Comparison of ENCODE assay signal across 8 mouse cellular contexts in genomic region chr11:117987032-117987451, GRCm38 (mm10). TPM values are rescaled to one million over a fixed set of nuclear protein-coding genes. Genes with fewer than 3 reads are reported as not detected.
DNase-seq lines count a peak whose midpoint lies in the region; ATAC-seq lines count a peak whose summit lies in the region.

No protein-coding gene starts in this region.

- no peaks in the 10 kb centered on the region for H3K36me3 ChIP-seq in kidney, embryonic 14.5 days (ENCODE audit: control insufficient read depth, insufficient read depth, low read length)
- no peaks in the 10 kb centered on the region for H3K36me3 ChIP-seq in heart, embryonic 14.5 days (ENCODE audit: control insufficient read depth, insufficient read depth, low read length)
- H3K36me3 ChIP-seq in liver, embryonic 12.5 days: no peaks in the 10 kb centered on the region

- H3K4me3 ChIP-seq in kidney, embryonic 14.5 days (ENCODE audit: low read length): peak overlapping the region; percentile 94
- peak overlapping the region; percentile 87 to 97 for H3K4me3 ChIP-seq in heart, embryonic 14.5 days (ENCODE audit: control insufficient read depth in 1 of 2, insufficient read depth in 1 of 2, low read depth in 1 of 2, low read length in 2 of 2)
- H3K4me3 ChIP-seq in liver, embryonic 12.5 days: peak overlapping the region; percentile 96

- peak overlapping the region; percentile 86 for H3K4me2 ChIP-seq in kidney, embryonic 14.5 days (replicated peaks; ENCODE audit: low read depth, low read length)
- peak overlapping the region; percentile 71 for H3K4me2 ChIP-seq in heart, embryonic 14.5 days (ENCODE audit: low read length)
- H3K4me2 ChIP-seq in liver, embryonic 12.5 days: peak overlapping the region; percentile 88

- peaks cover 23% of the 10 kb centered on the region for H3K4me1 ChIP-seq in kidney, embryonic 14.5 days (ENCODE audit: control insufficient read depth, insufficient read depth, low read length)
- H3K4me1 ChIP-seq in heart, embryonic 14.5 days (ENCODE audit: control insufficient read depth in 2 of 2, insufficient read depth in 2 of 2, low read length in 2 of 2): peaks cover 8 to 35% of the 10 kb centered on the region in 2 experiments
- H3K4me1 ChIP-seq in liver, embryonic 12.5 days: peaks cover 56% of the 10 kb centered on the region

- ATAC-seq in kidney, embryonic 14.5 days (ENCODE audit: low FRiP score, low TSS enrichment): peak; percentile 60
- peak; percentile 58; the same call in 1 of the 2 replicates for ATAC-seq in heart, embryonic 14.5 days (ENCODE audit: insufficient number of reproducible peaks, insufficient read depth, low FRiP score, low read depth)
- ATAC-seq in liver, embryonic 12.5 days: peak; percentile 76

- no peak for DNase-seq in kidney, adult 8-10 months
- DNase-seq in adrenal gland, postnatal 14 days: peak; percentile 75
- peak; percentile 64 to 69 for DNase-seq in monocyte, adult 2 months (ENCODE audit: low read depth in 1 of 2, low spot score in 2 of 2)
- DNase-seq in layer of hippocampus, adult 18-20 months (ENCODE audit: low spot score in 2 of 2): no peak
- no peak for DNase-seq in cerebellum, adult 18-20 months

- no peaks in the 10 kb centered on the region for H3K27me3 ChIP-seq in kidney, embryonic 14.5 days (ENCODE audit: control insufficient read depth, insufficient read depth, low read length)
- H3K27me3 ChIP-seq in heart, embryonic 14.5 days (ENCODE audit: control insufficient read depth, insufficient read depth, low read length): no peaks in the 10 kb centered on the region
- H3K27me3 ChIP-seq in liver, embryonic 12.5 days (replicated peaks): peaks cover 11% of the 10 kb centered on the region; the same call in 1 of the 2 replicates

- under 1% methylated on average over 32 of the region's 32 CpGs for WGBS in kidney, embryonic 14.5 days
- WGBS in heart, embryonic 14.5 days: under 1% methylated on average over 31 of the region's 32 CpGs
- under 1% methylated on average over 32 of the region's 32 CpGs for WGBS in liver, embryonic 12.5 days (ENCODE audit: insufficient replicate concordance)

- H3K27ac ChIP-seq in kidney, embryonic 14.5 days (ENCODE audit: low read depth, low read length): peak overlapping the region; percentile 52
- H3K27ac ChIP-seq in heart, embryonic 14.5 days (replicated peaks in 1 of 2; ENCODE audit: control insufficient read depth in 1 of 2, insufficient read depth in 1 of 2, low read depth in 2 of 2, low read length in 2 of 2): peak overlapping the region; percentile 13 to 39; a peak in 2 of 4 replicates
- H3K27ac ChIP-seq in liver, embryonic 12.5 days: peak overlapping the region; percentile 85

- H3K9ac ChIP-seq in kidney, embryonic 14.5 days (ENCODE audit: low read depth, low read length): peak overlapping the region; percentile 81
- H3K9ac ChIP-seq in heart, embryonic 14.5 days (ENCODE audit: low read length): peak overlapping the region; percentile 89
- peak overlapping the region; percentile 90 for H3K9ac ChIP-seq in liver, embryonic 12.5 days

- no peaks in the 10 kb centered on the region for H3K9me3 ChIP-seq in kidney, embryonic 14.5 days (ENCODE audit: control insufficient read depth, low read length)
- H3K9me3 ChIP-seq in heart, embryonic 14.5 days (ENCODE audit: control insufficient read depth, low read length): no peaks in the 10 kb centered on the region
- no peaks in the 10 kb centered on the region for H3K9me3 ChIP-seq in liver, embryonic 12.5 days (replicated peaks)

RNA-seq across cellular contexts. Expression of gene Pgs1, which starts 0.9 kb away (rescaled TPM):
- 30.0 and 37.5 TPM in 2 replicates for polyA plus RNA-seq in kidney, embryonic 14.5 days (2014; fragmentation: Nextera tagmentation; extraction: Ambion mirVana)
- total RNA-seq in adrenal gland, postnatal 14 days (2021): 32.9 and 39.2 TPM in 2 replicates
- polyA plus RNA-seq in heart, embryonic 14.5 days (2014; fragmentation: Nextera tagmentation; extraction: Ambion mirVana): 23.1 TPM in 2 replicates
- 26.4 and 29.6 TPM in 2 replicates for polyA plus RNA-seq in liver, embryonic 12.5 days (2016; fragmentation: Nextera tagmentation; extraction: Ambion mirVana)
- 10 to 100 TPM; 78.8 to 81.7 TPM for total RNA-seq in layer of hippocampus, adult 18-20 months (2021)

RNA-seq across cellular contexts. Expression of gene Socs3, which starts 17.2 kb away (rescaled TPM):
- polyA plus RNA-seq in kidney, embryonic 14.5 days (2014; fragmentation: Nextera tagmentation; extraction: Ambion mirVana): 6.7 and 9.6 TPM in 2 replicates
- 4.8 and 6.5 TPM in 2 replicates for total RNA-seq in adrenal gland, postnatal 14 days (2021)
- 2.0 and 2.3 TPM in 2 replicates for polyA plus RNA-seq in heart, embryonic 14.5 days (2014; fragmentation: Nextera tagmentation; extraction: Ambion mirVana)
- 8.6 and 9.8 TPM in 2 replicates for polyA plus RNA-seq in liver, embryonic 12.5 days (2016; fragmentation: Nextera tagmentation; extraction: Ambion mirVana)
- 1 to 10 TPM; 1.0 to 1.3 TPM for total RNA-seq in layer of hippocampus, adult 18-20 months (2021)

Comparison
In these comparisons a context has a peak if more than half of its experiments do, and no peak if none do; other contexts are left out.
1. H3K27ac ChIP-seq: peak in every context shown above with its lines; median percentile 85 in liver, embryonic 12.5 days; 52 in kidney, embryonic 14.5 days; 26 in heart, embryonic 14.5 days.
2. DNase-seq: peak in adrenal gland, postnatal 14 days (single experiment) and monocyte, adult 2 months (2 of 2); none in kidney, adult 8-10 months (0 of 2), layer of hippocampus, adult 18-20 months (0 of 2) and cerebellum, adult 18-20 months (0 of 2).
3. Peak in every context shown above with its lines, with median percentiles within 50 percentile points of each other: ATAC-seq, H3K4me2 ChIP-seq, H3K4me3 ChIP-seq and H3K9ac ChIP-seq.